Mouse (Mus musculus): ENCODE measurements around the gene Sapcd1. TPM values are rescaled to one million over a fixed set of nuclear protein-coding genes. Genes with fewer than 3 reads are reported as not detected.

Sapcd1 gene
- polyA plus RNA-seq, 1 experiment from 2014 or later: 21.3 TPM

- WGBS: 92% methylated on average over 4 of the region's 4 CpGs
- Histone ChIP-seq H3K36me3 (ENCODE audit: control insufficient read depth, insufficient read depth, low read length) (no peaks in the 10 kb centered on the region), H3K9me3 (ENCODE audit: control insufficient read depth, low read depth, low read length) (no peaks in the 10 kb centered on the region), H3K4me1 (ENCODE audit: control insufficient read depth, insufficient read depth, low read length) (peaks cover 10% of the 10 kb centered on the region; the same call in 1 of the 2 replicates), H3K4me3 (ENCODE audit: low read depth, low read length) (no peak overlapping the region), H3K27ac (ENCODE audit: low read length) (no peak overlapping the region), H3K4me2 (replicated peaks; ENCODE audit: low read depth, low read length) (no peak overlapping the region), H3K27me3 (ENCODE audit: control insufficient read depth, insufficient read depth, low read length) (no peaks in the 10 kb centered on the region), H3K9ac (replicated peaks; ENCODE audit: low read depth, low read length) (no peak overlapping the region)
- ATAC-seq (ENCODE audit: insufficient number of reproducible peaks, insufficient read depth, low FRiP score, low read depth): no peak
These were observed 48.2 kb downstream of the Sapcd1 start for GRCm38 (mm10) chr17:34979631-34980030.

GRCm38 (mm10) chr17:34978239-34978638, 49.6 kb downstream of the Sapcd1 start:
- H3K9me3 ChIP-seq (ENCODE audit: control insufficient read depth, low read depth, low read length): no peaks in the 10 kb centered on the region
- WGBS: 84% methylated on average over 27 of the region's 27 CpGs
- ATAC-seq (ENCODE audit: insufficient number of reproducible peaks, insufficient read depth, low FRiP score, low read depth): no peak

GRCm38 (mm10) chr17:34977000-34977399, 50.8 kb downstream of the Sapcd1 start:
- no peak overlapping the region for H3K9ac ChIP-seq (replicated peaks; ENCODE audit: low read depth, low read length)
- no peak overlapping the region for H3K4me3 ChIP-seq (ENCODE audit: low read depth, low read length)
- no peaks in the 10 kb centered on the region for H3K27me3 ChIP-seq (ENCODE audit: control insufficient read depth, insufficient read depth, low read length)
- H3K4me2 ChIP-seq (replicated peaks; ENCODE audit: low read depth, low read length): no peak overlapping the region
- no peaks in the 10 kb centered on the region for H3K36me3 ChIP-seq (ENCODE audit: control insufficient read depth, insufficient read depth, low read length)
- peaks cover 5% of the 10 kb centered on the region; the same call in 1 of the 2 replicates for H3K4me1 ChIP-seq (ENCODE audit: control insufficient read depth, insufficient read depth, low read length)
- no peaks in the 10 kb centered on the region for H3K9me3 ChIP-seq (ENCODE audit: control insufficient read depth, low read depth, low read length)
- H3K27ac ChIP-seq (ENCODE audit: low read length): no peak overlapping the region
- no peak for ATAC-seq (ENCODE audit: insufficient number of reproducible peaks, insufficient read depth, low FRiP score, low read depth)
- 92% methylated on average over 20 of the region's 20 CpGs for WGBS

More at GRCm38 (mm10) chr17:34978239-34978638, 49.6 kb downstream of the Sapcd1 start:
- Histone ChIP-seq H3K9ac (replicated peaks; ENCODE audit: low read depth, low read length) (no peak overlapping the region), H3K27ac (ENCODE audit: low read length) (no peak overlapping the region), H3K36me3 (ENCODE audit: control insufficient read depth, insufficient read depth, low read length) (no peaks in the 10 kb centered on the region), H3K27me3 (ENCODE audit: control insufficient read depth, insufficient read depth, low read length) (no peaks in the 10 kb centered on the region), H3K4me1 (ENCODE audit: control insufficient read depth, insufficient read depth, low read length) (peaks cover 10% of the 10 kb centered on the region; the same call in 1 of the 2 replicates), H3K4me3 (ENCODE audit: low read depth, low read length) (no peak overlapping the region), H3K4me2 (replicated peaks; ENCODE audit: low read depth, low read length) (no peak overlapping the region)

Other genes with a start within 250 kb of the Sapcd1 start
- gene Cyp21a1, start 223.5 kb downstream of the Sapcd1 start, polyA plus RNA-seq (2014; fragmentation: Nextera tagmentation; extraction: Ambion mirVana): not detected in 2 replicates
- gene Stk19, start 191.1 kb downstream of the Sapcd1 start, polyA plus RNA-seq (2014; fragmentation: Nextera tagmentation; extraction: Ambion mirVana): 22.3 and 27.3 TPM in 2 replicates
- gene Dxo, start 191.0 kb downstream of the Sapcd1 start, polyA plus RNA-seq (2014; fragmentation: Nextera tagmentation; extraction: Ambion mirVana): 52.9 and 56.4 TPM in 2 replicates
- 37.7 and 39.5 TPM in 2 replicates for gene Skiv2l, start 177.8 kb downstream of the Sapcd1 start, polyA plus RNA-seq (2014; fragmentation: Nextera tagmentation; extraction: Ambion mirVana)
- gene Nelfe, start 177.6 kb downstream of the Sapcd1 start, polyA plus RNA-seq (2014; fragmentation: Nextera tagmentation; extraction: Ambion mirVana): 101 and 114 TPM in 2 replicates
- gene Cfb, start 165.5 kb downstream of the Sapcd1 start, polyA plus RNA-seq (2014; fragmentation: Nextera tagmentation; extraction: Ambion mirVana): 6.7 and 9.4 TPM in 2 replicates
- 0.87 and 1.2 TPM in 2 replicates for gene Zbtb12, start 148.5 kb downstream of the Sapcd1 start, polyA plus RNA-seq (2014; fragmentation: Nextera tagmentation; extraction: Ambion mirVana)
- not detected in 2 replicates for gene Gm20547, start 146.0 kb downstream of the Sapcd1 start, polyA plus RNA-seq (2014; fragmentation: Nextera tagmentation; extraction: Ambion mirVana)
- gene C2, start 129.8 kb downstream of the Sapcd1 start, polyA plus RNA-seq (2014; fragmentation: Nextera tagmentation; extraction: Ambion mirVana): 2.8 TPM in 2 replicates
- 69.4 and 79.4 TPM in 2 replicates for gene Ehmt2, start 129.5 kb downstream of the Sapcd1 start, polyA plus RNA-seq (2014; fragmentation: Nextera tagmentation; extraction: Ambion mirVana)
- gene Slc44a4, start 113.5 kb downstream of the Sapcd1 start, polyA plus RNA-seq (2014; fragmentation: Nextera tagmentation; extraction: Ambion mirVana): 5.3 and 6.4 TPM in 2 replicates
- 15.1 and 16.2 TPM in 2 replicates for gene Neu1, start 96.8 kb downstream of the Sapcd1 start, polyA plus RNA-seq (2014; fragmentation: Nextera tagmentation; extraction: Ambion mirVana)
- gene Hspa1b, start 68.8 kb downstream of the Sapcd1 start, polyA plus RNA-seq (2014; fragmentation: Nextera tagmentation; extraction: Ambion mirVana): 0.54 and 0.84 TPM in 2 replicates
- 0.66 TPM in 1 of 2 replicates, not detected in the other for gene Gm20481, start 58.1 kb downstream of the Sapcd1 start, polyA plus RNA-seq (2014; fragmentation: Nextera tagmentation; extraction: Ambion mirVana)
- gene Hspa1a, start 55.9 kb downstream of the Sapcd1 start, polyA plus RNA-seq (2014; fragmentation: Nextera tagmentation; extraction: Ambion mirVana): 4.9 and 6.0 TPM in 2 replicates
- gene Hspa1l, start 55.3 kb downstream of the Sapcd1 start, polyA plus RNA-seq (2014; fragmentation: Nextera tagmentation; extraction: Ambion mirVana): 0.73 and 0.75 TPM in 2 replicates
- 177 and 205 TPM in 2 replicates for gene Lsm2, start 46.2 kb downstream of the Sapcd1 start, polyA plus RNA-seq (2014; fragmentation: Nextera tagmentation; extraction: Ambion mirVana)
- 84.0 and 92.3 TPM in 2 replicates for gene Vars, start 27.0 kb downstream of the Sapcd1 start, polyA plus RNA-seq (2014; fragmentation: Nextera tagmentation; extraction: Ambion mirVana)
- 0.18 and 0.22 TPM in 2 replicates for gene Vwa7, start 11.4 kb downstream of the Sapcd1 start, polyA plus RNA-seq (2014; fragmentation: Nextera tagmentation; extraction: Ambion mirVana)
- 3.6 and 3.8 TPM in 2 replicates for gene Msh5, start 18.7 kb upstream of the Sapcd1 start, polyA plus RNA-seq (2014; fragmentation: Nextera tagmentation; extraction: Ambion mirVana)
- 83.0 and 88.5 TPM in 2 replicates for gene Clic1, start 21.9 kb upstream of the Sapcd1 start, polyA plus RNA-seq (2014; fragmentation: Nextera tagmentation; extraction: Ambion mirVana)
- gene Ddah2, start 31.0 kb upstream of the Sapcd1 start, polyA plus RNA-seq (2014; fragmentation: Nextera tagmentation; extraction: Ambion mirVana): 292 and 322 TPM in 2 replicates
- gene Ly6g6c, start 37.4 kb upstream of the Sapcd1 start, polyA plus RNA-seq (2014; fragmentation: Nextera tagmentation; extraction: Ambion mirVana): 0.30 and 0.63 TPM in 2 replicates
- gene Mpig6b, start 38.2 kb upstream of the Sapcd1 start, polyA plus RNA-seq (2014; fragmentation: Nextera tagmentation; extraction: Ambion mirVana): 0.97 and 1.3 TPM in 2 replicates
- gene Ly6g6e, start 48.9 kb upstream of the Sapcd1 start, polyA plus RNA-seq (2014; fragmentation: Nextera tagmentation; extraction: Ambion mirVana): 7.8 and 9.7 TPM in 2 replicates
- gene Ly6g6d, start 50.0 kb upstream of the Sapcd1 start, polyA plus RNA-seq (2014; fragmentation: Nextera tagmentation; extraction: Ambion mirVana): 1.5 and 2.1 TPM in 2 replicates
- gene Ly6g6f, start 57.6 kb upstream of the Sapcd1 start, polyA plus RNA-seq (2014; fragmentation: Nextera tagmentation; extraction: Ambion mirVana): 0.29 TPM in 1 of 2 replicates, not detected in the other
- 77.1 and 81.4 TPM in 2 replicates for gene Abhd16a, start 61.2 kb upstream of the Sapcd1 start, polyA plus RNA-seq (2014; fragmentation: Nextera tagmentation; extraction: Ambion mirVana)
- gene Ly6g5c, start 80.3 kb upstream of the Sapcd1 start, polyA plus RNA-seq (2014; fragmentation: Nextera tagmentation; extraction: Ambion mirVana): not detected in 2 replicates
- gene Ly6g5b, start 87.4 kb upstream of the Sapcd1 start, polyA plus RNA-seq (2014; fragmentation: Nextera tagmentation; extraction: Ambion mirVana): 0.49 and 0.81 TPM in 2 replicates
- gene Gpank1, start 93.4 kb upstream of the Sapcd1 start, polyA plus RNA-seq (2014; fragmentation: Nextera tagmentation; extraction: Ambion mirVana): 20.3 and 21.9 TPM in 2 replicates
- gene Csnk2b, start 94.0 kb upstream of the Sapcd1 start, polyA plus RNA-seq (2014; fragmentation: Nextera tagmentation; extraction: Ambion mirVana): 269 and 270 TPM in 2 replicates
- gene D17H6S53E, start 98.4 kb upstream of the Sapcd1 start, polyA plus RNA-seq (2014; fragmentation: Nextera tagmentation; extraction: Ambion mirVana): 10.1 and 13.3 TPM in 2 replicates
- gene Apom, start 104.0 kb upstream of the Sapcd1 start, polyA plus RNA-seq (2014; fragmentation: Nextera tagmentation; extraction: Ambion mirVana): 0.75 and 0.77 TPM in 2 replicates
- 86.5 and 89.0 TPM in 2 replicates for gene Bag6, start 107.2 kb upstream of the Sapcd1 start, polyA plus RNA-seq (2014; fragmentation: Nextera tagmentation; extraction: Ambion mirVana)
- gene Prrc2a, start 136.9 kb upstream of the Sapcd1 start, polyA plus RNA-seq (2014; fragmentation: Nextera tagmentation; extraction: Ambion mirVana): 209 and 222 TPM in 2 replicates
- 16.4 and 19.6 TPM in 2 replicates for gene Aif1, start 148.1 kb upstream of the Sapcd1 start, polyA plus RNA-seq (2014; fragmentation: Nextera tagmentation; extraction: Ambion mirVana)
- 18.5 and 21.1 TPM in 2 replicates for gene Lst1, start 160.4 kb upstream of the Sapcd1 start, polyA plus RNA-seq (2014; fragmentation: Nextera tagmentation; extraction: Ambion mirVana)
- gene Ltb, start 166.4 kb upstream of the Sapcd1 start, polyA plus RNA-seq (2014; fragmentation: Nextera tagmentation; extraction: Ambion mirVana): 1.4 and 1.8 TPM in 2 replicates
- 0.20 and 0.34 TPM in 2 replicates for gene Tnf, start 174.0 kb upstream of the Sapcd1 start, polyA plus RNA-seq (2014; fragmentation: Nextera tagmentation; extraction: Ambion mirVana)
- gene Lta, start 177.3 kb upstream of the Sapcd1 start, polyA plus RNA-seq (2014; fragmentation: Nextera tagmentation; extraction: Ambion mirVana): 0.42 and 0.59 TPM in 2 replicates
- not detected in 2 replicates for gene Gm16181, start 192.8 kb upstream of the Sapcd1 start, polyA plus RNA-seq (2014; fragmentation: Nextera tagmentation; extraction: Ambion mirVana)
- 8.1 and 8.5 TPM in 2 replicates for gene Atp6v1g2, start 205.6 kb upstream of the Sapcd1 start, polyA plus RNA-seq (2014; fragmentation: Nextera tagmentation; extraction: Ambion mirVana)
- 3.5 and 3.8 TPM in 2 replicates for gene Nfkbil1, start 207.8 kb upstream of the Sapcd1 start, polyA plus RNA-seq (2014; fragmentation: Nextera tagmentation; extraction: Ambion mirVana)
- gene Ddx39b, start 213.7 kb upstream of the Sapcd1 start, polyA plus RNA-seq (2014; fragmentation: Nextera tagmentation; extraction: Ambion mirVana): 467 and 480 TPM in 2 replicates
- 77.6 and 83.3 TPM in 2 replicates for gene H2-D1, start 234.7 kb upstream of the Sapcd1 start, polyA plus RNA-seq (2014; fragmentation: Nextera tagmentation; extraction: Ambion mirVana)